Mouse (Mus musculus): ENCODE data around the gene Phactr2.

DNA sequence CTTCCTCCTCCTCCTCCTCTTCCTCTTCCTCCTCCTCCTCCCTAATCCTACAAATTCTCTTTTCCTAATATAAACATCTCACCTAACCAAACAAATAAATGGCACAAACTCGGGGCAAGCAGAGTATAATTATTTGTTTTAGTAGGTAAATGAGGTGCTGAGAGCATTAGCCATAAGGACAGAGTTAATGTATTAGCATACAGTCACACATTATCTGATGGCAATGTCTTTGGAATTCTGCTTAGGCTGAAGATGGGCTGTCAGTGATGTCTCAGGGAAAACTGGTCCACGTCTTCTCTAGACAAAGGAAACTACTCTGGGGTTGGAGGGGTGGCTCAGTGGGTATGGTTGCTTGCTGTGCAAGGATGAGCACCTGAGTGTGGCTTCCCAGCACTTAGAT is 302.8 kb downstream of the Phactr2 start:
- TF ChIP-seq CTCF (conservative IDR thresholded peaks at IDR 0.05 in 1 of 2, IDR thresholded peaks at IDR 0.05 in 1 of 2; ENCODE audit: low read depth in 2 of 2, low read length in 2 of 2), result no peak
- TF ChIP-seq POLR2A (IDR thresholded peaks at IDR 0.05; ENCODE audit: low read depth, low read length), result no peak
- no peak for TF ChIP-seq CHD2 (IDR thresholded peaks at IDR 0.05; ENCODE audit: low read length)
